Mouse (Mus musculus): ENCODE results near the gene Ndufb5.
"Not testable (repeated sequence)": the region's sequence is repeated elsewhere in the genome, so short reads cannot be mapped to it uniquely, and the experiment has no call there.

Ndufb5 gene

DNA sequence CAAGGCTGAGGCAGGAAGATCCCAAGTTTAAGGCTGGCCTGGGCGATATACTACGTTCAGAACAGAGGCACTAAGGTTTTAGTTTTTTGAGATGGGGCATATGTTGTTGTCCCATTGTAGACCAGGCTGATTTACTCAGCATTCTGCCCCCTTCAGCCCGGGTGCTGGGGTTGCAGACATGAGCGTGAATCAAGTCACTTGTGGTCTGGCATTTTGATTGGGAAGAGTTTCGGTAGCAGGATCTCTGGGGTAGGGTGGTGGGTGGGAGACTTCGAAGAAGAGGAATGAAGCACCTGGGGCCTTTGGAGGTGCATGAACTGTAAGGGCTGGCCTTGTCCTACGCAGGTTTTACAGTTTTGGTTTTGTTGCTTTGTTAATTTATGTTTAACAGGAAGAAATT is 12.6 kb upstream of the Ndufb5 start:
- intact Hi-C loops (cut with DNase I): no loop called here

DNA sequence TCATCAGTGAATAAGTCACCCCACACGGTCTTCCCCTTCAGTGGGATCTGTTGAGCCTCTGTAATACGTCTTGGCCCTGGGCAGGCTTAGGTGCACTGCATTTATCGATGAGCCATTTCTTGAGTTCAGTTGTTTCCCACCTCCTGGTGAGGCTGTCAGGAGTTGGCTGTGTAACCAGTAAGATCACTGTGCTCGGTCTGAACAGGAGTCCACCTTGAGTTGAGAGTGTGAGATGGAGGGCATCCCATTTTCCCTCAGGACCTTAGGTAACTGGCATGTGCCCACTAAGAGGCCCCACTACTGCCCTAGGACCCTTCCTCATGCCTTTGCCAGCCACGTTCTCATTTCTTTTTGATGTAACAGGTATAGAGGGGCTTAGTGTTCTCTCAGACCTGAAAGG is 10.8 kb upstream of the Ndufb5 start:
- intact Hi-C loops (cut with DNase I): no loop called here

DNA sequence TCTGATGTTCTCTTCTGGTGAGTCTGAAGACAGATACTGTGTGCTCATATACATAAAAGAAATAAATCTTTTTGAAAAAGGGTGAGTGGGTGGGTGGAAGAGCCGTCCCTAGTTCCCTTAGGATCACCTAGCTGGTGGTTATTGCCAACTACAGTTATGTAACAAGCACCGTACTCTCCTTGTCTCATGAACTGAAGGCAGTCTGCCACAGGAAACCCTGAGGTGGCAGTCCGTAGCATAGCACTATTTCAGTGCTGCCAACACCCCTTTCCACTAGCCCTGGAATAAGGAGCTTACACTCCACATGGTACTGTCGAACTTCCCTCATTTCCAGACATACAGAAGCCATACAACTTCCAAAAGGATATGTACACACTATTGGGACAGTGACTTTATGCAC is 8.9 kb upstream of the Ndufb5 start:
- intact Hi-C loops (cut with DNase I): no loop called here

DNA sequence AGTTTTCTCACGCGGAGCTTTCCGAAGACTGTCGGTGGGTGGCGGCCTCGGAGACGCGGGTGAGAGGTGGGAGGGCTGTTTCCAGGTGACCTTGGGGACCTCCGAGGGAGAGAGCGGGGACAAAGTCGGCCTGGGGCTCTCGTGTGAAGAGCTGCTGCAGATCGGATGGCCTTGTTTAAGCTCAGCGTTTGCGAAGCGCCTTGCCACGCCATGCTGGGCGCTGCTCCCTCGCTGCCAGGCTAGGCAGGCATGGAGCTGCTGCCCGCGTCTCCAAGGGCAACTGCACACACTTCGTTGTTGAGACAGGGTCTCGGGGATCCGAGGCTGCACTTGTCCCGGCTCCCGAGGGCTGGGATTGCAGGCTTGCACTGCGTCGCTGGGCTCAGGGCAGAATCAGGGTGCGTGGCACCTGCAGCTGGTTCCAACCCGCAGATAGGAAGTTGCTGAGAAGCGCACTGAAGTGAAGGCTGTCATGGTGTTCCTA is 424 bp downstream of the Ndufb5 start, which contains the start of gene Mrpl47:
Gene Mrpl47 (minus strand): TSS at position 434 of the 484 bp plus-strand sequence.
- intact Hi-C loops (cut with DNase I): no loop called here

DNA sequence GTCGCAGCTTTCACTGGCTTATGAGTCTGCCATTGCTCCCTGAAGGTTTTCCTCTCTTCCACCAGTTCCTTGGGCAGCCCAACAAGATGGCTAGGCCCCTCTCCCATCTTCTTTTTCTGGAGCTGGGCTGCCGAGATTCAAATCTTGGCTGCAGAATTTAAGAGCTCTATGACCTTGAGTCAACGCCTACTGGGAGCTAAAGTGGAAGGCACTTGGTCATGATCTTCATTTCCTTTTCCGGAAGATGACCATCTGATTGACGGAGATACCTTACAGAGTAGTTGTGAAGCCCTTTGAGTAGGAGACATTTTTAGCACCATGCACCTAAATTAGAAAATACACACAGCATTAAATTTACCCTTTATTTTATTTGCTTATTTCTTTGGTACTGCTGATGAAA is 1.8 kb downstream of the Ndufb5 start:
- intact Hi-C loops (cut with DNase I): no loop called here

DNA sequence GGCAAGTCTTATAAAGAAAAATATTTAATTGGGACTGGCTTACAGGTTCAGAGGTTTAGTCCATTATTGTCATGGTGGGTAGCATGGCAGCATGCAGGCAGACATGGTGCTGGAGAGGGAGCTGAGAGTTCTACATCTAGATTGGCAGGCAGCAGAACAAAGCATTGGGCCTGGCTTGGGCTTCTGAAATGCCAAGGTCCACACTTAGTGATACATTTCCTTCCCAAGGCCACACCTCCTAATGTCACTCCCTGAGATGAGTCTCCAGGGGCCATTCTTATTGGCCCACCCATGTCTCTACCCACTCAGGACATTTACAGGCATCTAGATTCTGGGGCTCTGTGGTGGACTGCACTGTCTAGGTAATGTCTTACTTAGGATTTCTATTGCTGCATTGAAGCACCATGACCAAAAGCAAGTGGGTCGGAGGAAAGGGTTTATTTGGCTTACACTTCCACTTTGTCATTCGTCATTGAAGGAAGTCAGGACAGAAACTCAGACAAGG is 5.5 kb downstream of the Ndufb5 start:
- intact Hi-C loops (cut with DNase I): no loop called here

DNA sequence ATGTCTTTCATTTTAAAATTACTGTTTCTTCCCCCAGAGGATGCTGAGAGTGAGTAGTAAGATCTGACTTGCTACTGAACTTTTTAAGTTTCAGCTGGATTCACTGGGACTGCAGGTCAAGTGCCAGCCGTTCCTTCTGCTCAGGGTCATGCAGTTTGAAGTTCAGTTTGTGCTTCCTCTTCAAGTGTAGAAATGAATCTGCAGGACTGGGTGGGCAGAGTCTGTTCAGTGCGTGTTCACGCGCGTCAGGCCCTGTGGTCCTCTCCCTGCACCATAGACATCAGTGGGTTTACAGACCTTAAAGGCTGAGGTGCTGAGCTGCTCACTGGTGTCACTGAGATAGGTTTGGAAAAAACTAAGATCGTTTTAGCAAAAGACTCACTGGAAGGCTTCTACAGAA is 8.2 kb downstream of the Ndufb5 start:
- intact Hi-C loops (cut with DNase I): no loop called here

DNA sequence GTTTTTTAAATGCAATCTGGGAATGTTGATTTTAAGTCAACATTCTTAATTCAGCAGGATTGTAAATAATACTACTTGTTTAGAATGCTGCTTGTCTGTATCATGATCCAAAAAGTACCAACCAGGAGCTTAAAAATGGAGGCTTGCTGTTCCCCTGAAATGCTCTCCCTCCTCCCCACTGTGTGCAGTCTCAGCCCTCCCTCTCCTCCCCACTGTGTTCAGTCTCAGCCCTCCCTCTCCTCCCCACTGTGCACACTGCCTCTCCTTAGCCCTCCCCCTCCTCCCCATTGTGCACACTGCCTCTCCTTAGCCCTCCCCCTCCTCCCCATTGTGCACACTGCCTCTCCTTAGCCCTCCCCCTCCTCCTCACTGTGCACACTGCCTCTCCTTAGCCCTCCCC is 8.6 kb downstream of the Ndufb5 start:
- intact Hi-C loops (cut with DNase I): not testable (repeated sequence)

DNA sequence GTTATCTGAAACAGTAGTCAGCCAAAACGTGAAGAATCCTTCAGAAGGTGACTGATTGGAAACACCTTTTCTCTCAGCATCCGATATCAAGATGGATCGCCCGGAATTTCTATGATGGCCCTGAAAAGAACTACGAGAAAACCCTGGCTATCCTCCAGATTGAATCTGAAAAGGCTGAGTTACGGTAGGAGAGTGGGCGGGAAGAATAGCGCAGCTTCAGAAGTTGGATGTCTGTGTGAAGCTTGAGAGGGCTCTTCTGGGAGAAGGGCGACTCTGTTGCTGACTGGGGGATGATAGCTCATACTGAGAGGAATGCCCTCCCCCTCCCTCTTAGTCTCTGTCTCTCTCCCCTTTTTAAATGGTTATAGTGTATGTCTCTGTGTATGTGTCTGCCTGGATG is 11.6 kb downstream of the Ndufb5 start:
- intact Hi-C loops (cut with DNase I): no loop called here

DNA sequence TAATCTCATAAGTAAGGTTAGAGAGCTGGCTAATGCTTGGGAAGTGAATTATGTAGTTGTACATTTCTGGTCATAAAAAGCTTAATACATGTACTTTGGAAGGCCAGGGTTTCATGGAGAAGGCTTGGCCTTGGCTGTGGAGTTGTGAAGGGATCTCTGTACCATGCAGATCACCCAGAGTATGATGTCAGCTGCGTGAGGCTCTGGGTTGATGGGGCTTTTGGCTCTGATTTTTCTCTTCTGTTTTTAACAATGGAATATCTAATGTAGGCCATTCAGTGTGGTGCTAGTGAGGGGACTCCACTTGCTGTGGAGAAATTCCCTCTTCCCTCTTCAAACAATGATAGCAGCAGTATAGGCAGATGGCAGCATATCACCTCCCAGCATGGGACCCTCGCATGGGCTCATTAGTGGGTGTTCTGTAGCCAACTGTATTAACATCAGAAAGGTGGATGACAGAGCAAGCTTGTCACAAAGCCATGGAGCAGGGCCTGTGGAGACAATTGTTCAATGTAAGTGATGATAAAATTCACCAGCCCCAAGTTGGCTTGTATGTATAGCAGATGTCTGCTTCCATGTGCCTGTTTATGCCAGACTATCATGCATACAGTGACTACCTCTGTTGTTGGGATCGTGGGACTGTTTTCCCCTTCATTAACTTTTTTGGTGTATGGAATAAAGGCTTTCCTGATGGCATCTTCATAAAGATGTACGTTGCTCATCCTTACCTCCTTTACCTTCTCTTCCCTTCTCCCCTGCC is 13.2 kb downstream of the Ndufb5 start:
- intact Hi-C loops (cut with DNase I): no loop called here

DNA sequence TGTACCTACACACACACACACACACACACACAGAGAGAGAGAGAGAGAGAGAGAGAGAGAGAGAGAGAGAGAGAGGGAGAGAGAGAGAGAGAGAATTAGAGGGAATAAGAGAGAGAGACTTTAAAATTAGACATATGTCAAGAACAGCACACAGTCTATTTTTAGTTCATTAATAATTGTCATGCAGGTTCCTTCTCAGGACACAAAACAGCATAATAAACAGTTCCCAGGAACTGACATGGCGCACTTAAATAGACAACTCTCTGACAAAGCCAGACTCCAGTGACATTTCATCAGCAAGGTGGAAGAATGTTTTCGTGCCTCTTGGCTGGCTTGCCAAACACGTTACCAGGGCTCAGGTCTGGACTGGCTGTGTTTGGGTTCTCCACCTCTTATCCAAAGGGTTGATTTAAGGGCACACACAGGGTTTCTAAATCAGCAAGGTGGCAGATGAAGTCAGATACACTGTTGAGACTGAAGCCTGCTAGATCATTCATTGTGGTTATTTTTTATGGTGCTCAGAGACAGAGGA is 17.7 kb downstream of the Ndufb5 start:
- intact Hi-C loops (cut with DNase I): no loop called here

DNA sequence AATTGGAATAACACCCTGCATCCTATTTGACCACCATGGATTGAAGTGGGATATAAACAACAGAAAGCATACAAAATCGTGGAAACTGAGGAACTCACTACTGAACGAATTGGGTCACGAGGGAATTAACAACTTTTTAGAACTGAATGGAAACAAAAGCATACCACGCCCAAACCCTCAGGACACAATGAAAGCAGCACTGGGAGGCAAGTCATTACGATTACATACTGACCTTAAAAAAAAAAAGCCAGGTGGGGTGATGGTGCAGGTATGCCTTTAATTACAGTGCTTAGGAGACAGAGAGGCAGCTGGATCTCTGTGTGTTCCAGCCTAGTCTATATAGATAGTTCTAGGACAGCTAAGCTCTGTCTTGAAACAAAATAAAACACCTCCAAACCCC is 22.4 kb downstream of the Ndufb5 start:
- intact Hi-C loops (cut with DNase I): no loop called here

DNA sequence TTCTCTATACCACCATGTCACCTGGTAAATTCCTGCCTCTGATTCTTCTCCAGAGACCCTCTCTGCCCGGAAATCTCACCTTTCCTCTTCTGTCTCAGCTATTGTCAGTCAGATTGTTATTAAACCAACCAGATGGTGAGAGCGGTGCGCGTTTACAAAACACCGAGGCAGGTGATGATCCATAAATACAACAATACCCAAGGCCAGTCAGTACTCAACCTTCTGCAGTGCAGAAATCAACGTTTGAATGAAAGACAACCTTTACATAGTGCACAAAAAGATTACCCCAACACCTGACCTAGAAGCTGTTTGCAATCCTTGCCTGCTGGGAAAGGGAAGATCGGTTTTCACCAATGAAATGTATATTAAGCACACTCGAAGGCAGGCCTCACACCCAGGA is 26.2 kb downstream of the Ndufb5 start:
- intact Hi-C loops (cut with DNase I): no loop called here

DNA sequence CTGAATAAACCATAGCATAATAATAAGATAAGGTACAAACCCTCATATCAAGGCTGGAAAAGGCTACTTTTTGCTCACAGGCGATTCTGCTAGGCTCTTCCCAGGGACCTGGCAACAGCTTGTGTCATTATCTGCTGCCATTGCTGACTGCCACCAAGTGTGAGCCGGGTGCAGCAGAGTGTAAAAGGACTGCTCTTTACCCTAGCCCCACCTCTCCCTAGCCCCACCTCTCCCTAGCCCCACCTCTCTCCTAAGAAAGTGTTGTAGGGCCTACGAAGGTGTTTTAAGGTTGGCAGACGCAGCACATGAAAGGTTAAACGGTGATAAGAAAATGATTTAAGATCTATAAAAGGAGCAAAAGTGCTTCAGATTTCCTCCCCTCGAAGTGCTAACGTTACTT is 27.1 kb downstream of the Ndufb5 start:
- intact Hi-C loops (cut with DNase I): no loop called here

DNA sequence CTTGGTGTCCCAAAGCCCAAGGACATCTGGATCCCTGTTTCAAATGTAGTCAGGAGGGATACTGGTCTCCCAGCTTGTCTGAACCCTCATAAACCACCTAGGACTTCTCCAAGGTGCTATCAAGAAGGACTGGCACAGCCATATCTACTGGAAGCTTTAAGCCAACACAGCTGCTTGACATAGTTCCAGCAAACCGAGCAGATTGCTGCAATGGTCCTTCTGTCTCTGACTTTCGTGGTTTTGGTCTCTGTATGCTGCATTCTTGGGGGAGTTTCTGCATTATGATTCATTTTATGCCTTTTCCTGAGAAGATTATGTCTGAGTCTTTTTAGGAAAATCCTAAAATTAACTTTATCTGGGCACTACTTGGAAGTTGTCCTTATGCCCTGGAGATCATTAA is 34.0 kb downstream of the Ndufb5 start:
- intact Hi-C loops (cut with DNase I): no loop called here
